Mouse (Mus musculus) bone marrow, adult 2 months (tissue): ENCODE results near the gene Litaf.

Experiments used
- CTCF ChIP-seq: fragments of 200-500 bp; IDR thresholded peaks from 2 replicates; pipeline ENCODE4 v1.5.1; 2011; ENCODE audit warnings: low read length, control low read depth; ENCODE audit not compliant: control insufficient read depth, insufficient read depth
- POLR2A ChIP-seq: fragments of 200-500 bp; IDR thresholded peaks from 2 replicates; pipeline ENCODE4 v1.6.1; 2011; ENCODE audit warnings: low read depth, mild to moderate bottlenecking, control low read depth, low read length, borderline replicate concordance; ENCODE audit not compliant: control insufficient read depth

GRCm38 (mm10) chr16:11022113-11022489 lies 43.9 kb downstream of the Litaf start:
- TF ChIP-seq CTCF = no peak
- TF ChIP-seq POLR2A = no peak
